In genomic region chr2:69837996-69838395, GRCm38 (mm10) we compare ENCODE assay signal across 15 mouse cellular contexts. TPM values are rescaled to one million over a fixed set of nuclear protein-coding genes. Genes with fewer than 3 reads are reported as not detected.
DNase-seq lines count a peak whose midpoint lies in the region; ATAC-seq and TF ChIP-seq lines count a peak whose summit lies in the region.
"Had no signal": no experiment of that assay in that cellular context is flagged by ENCODE, and none has a peak within 500 bp of the region (broad histone marks: within the 10 kb centered on the region; RNA-seq: fewer than 3 reads in every experiment).

No protein-coding gene starts in this region.

- peak; percentile 5 for DNase-seq in embryo, embryonic 11 days
- no peak for DNase-seq in embryo, embryonic 9.5 days (ENCODE audit: extremely low spot score)
- DNase-seq in testis, postnatal 14 days (ENCODE audit: low spot score) = no peak
- no peak for DNase-seq in gastrocnemius, postnatal 14 days
- no peak for DNase-seq in layer of hippocampus, adult 11-12 months (ENCODE audit: low spot score)
- DNase-seq in left cerebral cortex, adult 18-20 months (ENCODE audit: low spot score in 2 of 2) = no peak
- DNase-seq: cerebellum, adult 11-12 months; heart, adult 2 months; kidney, adult 18-20 months; kidney, postnatal 4 days; lung, postnatal 14 days had no signal

- H3K4me1 ChIP-seq in testis, adult 2 months (ENCODE audit: control insufficient read depth, insufficient read depth, low read length) = no peaks in the 10 kb centered on the region
- no peaks in the 10 kb centered on the region for H3K4me1 ChIP-seq in liver, embryonic 12.5 days

- no peaks in the 10 kb centered on the region for H3K9me3 ChIP-seq in liver, embryonic 12.5 days (replicated peaks)
- H3K9me3 ChIP-seq: embryonic facial prominence, embryonic 10.5 days had no signal

- H3K4me3 ChIP-seq in testis, adult 2 months (ENCODE audit: control insufficient read depth, low read depth, low read length) = no peak overlapping the region
- H3K4me3 ChIP-seq in liver, embryonic 12.5 days = no peak overlapping the region
- H3K4me3 ChIP-seq: embryonic facial prominence, embryonic 10.5 days; heart, adult 2 months had no signal

- 39% methylated on average over 3 of the region's 3 CpGs for WGBS in liver, embryonic 12.5 days (ENCODE audit: insufficient replicate concordance)

- 0 out of 2 replicates have a peak, but pooled peaks have one; percentile 37 for ATAC-seq in liver, embryonic 12.5 days
- ATAC-seq: midbrain, embryonic 16.5 days had no signal

- intact Hi-C loops in gastrocnemius, postnatal 14 days (cut with DNase I; ENCODE audit: low total_unique reads) = no loop called here

- no peaks in the 10 kb centered on the region for H3K36me3 ChIP-seq in testis, adult 2 months (ENCODE audit: control insufficient read depth, insufficient read depth, low read length)
- peaks cover 42% of the 10 kb centered on the region for H3K36me3 ChIP-seq in liver, embryonic 12.5 days

- TF ChIP-seq CTCF in testis, adult 2 months (IDR thresholded peaks at IDR 0.05; ENCODE audit: control insufficient read depth, insufficient read depth, insufficient replicate concordance, low read depth, low read length) = peak; percentile 36; the same call in 1 of the 2 replicates

- H3K27ac ChIP-seq in testis, adult 2 months (ENCODE audit: control insufficient read depth, insufficient read depth, low read depth, low read length) = no peak overlapping the region
- H3K27ac ChIP-seq in liver, embryonic 12.5 days = no peak overlapping the region
- H3K27ac ChIP-seq: embryonic facial prominence, embryonic 10.5 days; heart, adult 2 months had no signal

- no peak for TF ChIP-seq POLR2A in testis, adult 2 months (IDR thresholded peaks at IDR 0.05; ENCODE audit: control insufficient read depth, low read depth, low read length)

- H3K9ac ChIP-seq in liver, embryonic 12.5 days = no peak overlapping the region

- H3K27me3 ChIP-seq in testis, adult 2 months (ENCODE audit: control insufficient read depth, insufficient read depth, low read length) = no peaks in the 10 kb centered on the region
- H3K27me3 ChIP-seq in liver, embryonic 12.5 days (replicated peaks) = no peaks in the 10 kb centered on the region

- no peak overlapping the region for H3K4me2 ChIP-seq in liver, embryonic 12.5 days

RNA-seq across cellular contexts. Expression of gene Klhl23, which starts 16.3 kb away (rescaled TPM):
- 10.9 and 20.3 TPM in 2 replicates for polyA plus RNA-seq in testis, adult 2 months (2012; rRNA removed)
- 31.3 and 31.9 TPM in 2 replicates for polyA plus RNA-seq in liver, embryonic 12.5 days (2016; fragmentation: Nextera tagmentation; extraction: Ambion mirVana)
- total RNA-seq in gastrocnemius, postnatal 14 days (2021) = 10 to 100 TPM; 16.4 to 18.4 TPM
- total RNA-seq in left cerebral cortex, adult 18-20 months (2021) = 10 to 100 TPM; 54.2 to 54.4 TPM

RNA-seq across cellular contexts. Expression of gene Ssb, which starts 23.4 kb away (rescaled TPM):
- 4.2 and 7.1 TPM in 2 replicates for polyA plus RNA-seq in testis, adult 2 months (2012; rRNA removed)
- 219 and 226 TPM in 2 replicates for polyA plus RNA-seq in liver, embryonic 12.5 days (2016; fragmentation: Nextera tagmentation; extraction: Ambion mirVana)
- total RNA-seq in gastrocnemius, postnatal 14 days (2021) = 10 to 100 TPM; 67.5 to 78.6 TPM
- 100 to 1,000 TPM; 121 to 128 TPM for total RNA-seq in left cerebral cortex, adult 18-20 months (2021)

RNA-seq across cellular contexts. Expression of gene Mettl5, which starts 47.4 kb away (rescaled TPM):
- polyA plus RNA-seq in testis, adult 2 months (2012; rRNA removed) = 1.8 and 2.1 TPM in 2 replicates
- polyA plus RNA-seq in liver, embryonic 12.5 days (2016; fragmentation: Nextera tagmentation; extraction: Ambion mirVana) = 46.1 and 47.5 TPM in 2 replicates
- 10 to 100 TPM; 18.0 to 19.2 TPM for total RNA-seq in gastrocnemius, postnatal 14 days (2021)
- total RNA-seq in left cerebral cortex, adult 18-20 months (2021) = 10 to 100 TPM; 14.1 to 16.6 TPM

RNA-seq across cellular contexts. Expression of gene Phospho2, which starts 48.6 kb away (rescaled TPM):
- polyA plus RNA-seq in testis, adult 2 months (2012; rRNA removed) = 252 and 509 TPM in 2 replicates
- polyA plus RNA-seq in liver, embryonic 12.5 days (2016; fragmentation: Nextera tagmentation; extraction: Ambion mirVana) = 16.3 and 16.7 TPM in 2 replicates
- 10 to 100 TPM in 1 of 2 experiments, 1 to 10 TPM in 1; 9.2 to 10.5 TPM for total RNA-seq in gastrocnemius, postnatal 14 days (2021)
- total RNA-seq in left cerebral cortex, adult 18-20 months (2021) = 10 to 100 TPM; 25.3 to 26.2 TPM

RNA-seq across cellular contexts. Expression of gene Ccdc173, which starts 48.6 kb away (rescaled TPM):
- 19.2 and 19.9 TPM in 2 replicates for polyA plus RNA-seq in testis, adult 2 months (2012; rRNA removed)
- polyA plus RNA-seq in liver, embryonic 12.5 days (2016; fragmentation: Nextera tagmentation; extraction: Ambion mirVana) = 0.46 and 0.53 TPM in 2 replicates
- total RNA-seq in gastrocnemius, postnatal 14 days (2021) = under 1 TPM; 0.29 to 0.40 TPM
- total RNA-seq in left cerebral cortex, adult 18-20 months (2021) = 1 to 10 TPM; 2.2 to 2.6 TPM
